Mouse (Mus musculus) kidney, postnatal 10 days (tissue): ENCODE results near the gene Mxd4.

Source experiments
- DNase-seq: peaks from one replicate; pipeline ENCODE4 v3.0.0; 2021; ENCODE audit warnings: mixed read lengths

Gene Mxd4

GRCm38 (mm10) chr5:34187601-34188316, at the start of gene Mxd4:
Gene Mxd4 (minus strand): TSS chr5:34187720.
- DNase-seq, result peak; percentile 99

GRCm38 (mm10) chr5:34235898-34236420, 48.4 kb upstream of the Mxd4 start:
- DNase-seq, result peak; percentile 61

- DNase-seq, result no peak
These were observed 47.5 kb upstream of the Mxd4 start for GRCm38 (mm10) chr5:34235056-34235455.

GRCm38 (mm10) chr5:34233221-34233515, 45.6 kb upstream of the Mxd4 start:
- no peak for DNase-seq

- DNase-seq, result no peak
These were observed 45.1 kb upstream of the Mxd4 start for GRCm38 (mm10) chr5:34232481-34233220.

GRCm38 (mm10) chr5:34231901-34232300, 44.4 kb upstream of the Mxd4 start:
- no peak for DNase-seq

- no peak for DNase-seq
These were observed 43.3 kb upstream of the Mxd4 start for GRCm38 (mm10) chr5:34230599-34231485.

- no peak for DNase-seq
These were observed 42.0 kb upstream of the Mxd4 start for GRCm38 (mm10) chr5:34229503-34229902.

- no peak for DNase-seq
These were observed 38.0 kb upstream of the Mxd4 start for GRCm38 (mm10) chr5:34225516-34225915.

- no peak for DNase-seq
These were observed 37.0 kb upstream of the Mxd4 start for GRCm38 (mm10) chr5:34224515-34224914.

- no peak for DNase-seq
These were observed 32.5 kb upstream of the Mxd4 start for GRCm38 (mm10) chr5:34220001-34220400.

- no peak for DNase-seq
These were observed 31.2 kb upstream of the Mxd4 start for GRCm38 (mm10) chr5:34218672-34219071.

GRCm38 (mm10) chr5:34217756-34218155, 30.2 kb upstream of the Mxd4 start:
- DNase-seq, result no peak

GRCm38 (mm10) chr5:34216025-34216424, 28.5 kb upstream of the Mxd4 start:
- no peak for DNase-seq

- DNase-seq, result peak; percentile 37
These were observed 26.1 kb upstream of the Mxd4 start for GRCm38 (mm10) chr5:34213659-34214058.

- DNase-seq, result peak; percentile 84
These were observed 22.8 kb upstream of the Mxd4 start for GRCm38 (mm10) chr5:34210279-34210678.

GRCm38 (mm10) chr5:34207503-34207902, 20.0 kb upstream of the Mxd4 start:
- no peak for DNase-seq

- no peak for DNase-seq
These were observed 18.3 kb upstream of the Mxd4 start for GRCm38 (mm10) chr5:34205788-34206187.

- no peak for DNase-seq
These were observed 17.4 kb upstream of the Mxd4 start for GRCm38 (mm10) chr5:34204911-34205310.

- DNase-seq, result no peak
These were observed 14.5 kb upstream of the Mxd4 start for GRCm38 (mm10) chr5:34202006-34202405.

GRCm38 (mm10) chr5:34201396-34201795, 13.9 kb upstream of the Mxd4 start:
- peak; percentile 51 for DNase-seq

- DNase-seq, result no peak
These were observed 11.1 kb upstream of the Mxd4 start for GRCm38 (mm10) chr5:34198615-34199014.

GRCm38 (mm10) chr5:34197243-34197642, 9.7 kb upstream of the Mxd4 start:
- no peak for DNase-seq
